Mouse (Mus musculus) cortical plate, adult 2 months (tissue): ENCODE data around the gene Fanca. TPM values are rescaled to one million over a fixed set of nuclear protein-coding genes. Genes with fewer than 3 reads are reported as not detected.
"Not testable (repeated sequence)": the region's sequence is repeated elsewhere in the genome, so short reads cannot be mapped to it uniquely, and the experiment has no call there.

Experiments
- H3K27ac ChIP-seq: fragments of 200-500 bp; 2 replicates; pipeline ENCODE4 v1.5.1; 2012; ENCODE audit warnings: low read length, control low read depth, inconsistent platforms; ENCODE audit not compliant: insufficient read depth
- H3K4me1 ChIP-seq: fragments of 200-500 bp; 2 replicates; pipeline ENCODE4 v1.6.1; 2011; ENCODE audit warnings: low read length; ENCODE audit not compliant: control insufficient read depth, insufficient read depth
- H3K4me3 ChIP-seq: fragments of 200-500 bp; 2 replicates; pipeline ENCODE4 v1.5.1; 2011; ENCODE audit warnings: mild to moderate bottlenecking, low read length, control low read depth; ENCODE audit not compliant: insufficient read depth
- CTCF ChIP-seq: fragments of 200-500 bp; IDR thresholded peaks from 2 replicates; pipeline ENCODE4 v1.5.1; 2011; ENCODE audit warnings: mild to moderate bottlenecking, control low read depth, low read length; ENCODE audit not compliant: insufficient read depth; ENCODE audit errors: extremely low read depth
- POLR2A ChIP-seq: fragments of 200-500 bp; IDR thresholded peaks from 2 replicates; pipeline ENCODE4 v1.6.1; 2011; ENCODE audit warnings: mild to moderate bottlenecking, low read length, control low read depth; ENCODE audit not compliant: insufficient read depth; ENCODE audit errors: extremely low read depth
- polyA plus RNA-seq: library from polyadenylated mRNA; depleted of rRNA; stranded (reverse); fragments of >200 nt; gene quantifications from 2 replicates; pipeline ENCODE4 v1.2.3, GENCODE M21; 2012

Fanca gene
- polyA plus RNA-seq, 1 experiment = 3.9 TPM

GRCm38 (mm10) chr8:123308738-123309137 lies 9.6 kb downstream of the Fanca start:
- TF ChIP-seq POLR2A = no peak
- no peak for TF ChIP-seq CTCF
- H3K4me3 ChIP-seq = no peak overlapping the region
- no peaks in the 10 kb centered on the region for H3K4me1 ChIP-seq
- H3K27ac ChIP-seq = no peak overlapping the region

DNA sequence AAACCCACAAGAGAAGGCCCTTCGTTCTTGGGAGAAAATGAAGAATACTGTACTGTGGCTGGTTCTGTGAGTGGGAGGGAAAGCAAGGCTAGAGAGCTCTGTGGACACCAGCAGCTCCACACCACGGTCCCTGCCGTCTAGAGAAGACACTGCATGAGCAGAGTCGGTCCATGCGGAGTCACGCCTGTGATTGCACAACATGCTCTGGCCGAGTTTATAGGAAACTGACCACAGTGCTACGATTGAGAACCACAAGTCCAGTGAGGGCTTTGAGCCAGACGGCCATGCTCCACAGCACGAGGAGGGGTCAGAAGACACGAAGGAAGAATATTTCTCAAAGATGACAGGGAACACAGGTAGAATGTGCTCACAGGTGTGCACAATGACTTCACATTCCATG lies 20.1 kb downstream of the Fanca start:
- Histone ChIP-seq H3K27ac (no peak overlapping the region), H3K4me3 (no peak overlapping the region), H3K4me1 (no peaks in the 10 kb centered on the region)
- TF ChIP-seq CTCF (no peak), POLR2A (no peak)

DNA sequence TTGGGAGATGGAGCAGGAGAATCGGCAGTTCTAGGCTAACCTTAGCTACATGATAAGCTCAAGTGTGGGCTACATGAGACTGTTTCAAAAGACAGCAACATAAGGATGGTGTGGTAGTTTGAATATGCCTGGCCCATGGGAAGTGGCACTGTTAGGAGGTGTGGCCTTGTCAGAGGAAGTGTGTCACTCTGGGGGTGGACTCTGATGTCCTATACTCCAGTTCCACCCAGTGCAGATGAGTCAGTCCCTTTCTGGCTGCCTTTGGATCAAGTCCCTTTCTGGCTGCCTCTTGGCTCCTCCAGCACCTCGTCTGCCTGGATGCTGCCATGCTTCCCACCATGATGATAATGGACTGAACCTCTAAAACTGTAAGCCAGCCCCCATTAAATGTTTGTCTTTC lies 25.6 kb downstream of the Fanca start:
- no peak for TF ChIP-seq POLR2A
- TF ChIP-seq CTCF = no peak
- no peak overlapping the region for H3K27ac ChIP-seq
- no peaks in the 10 kb centered on the region for H3K4me1 ChIP-seq
- no peak overlapping the region for H3K4me3 ChIP-seq

DNA sequence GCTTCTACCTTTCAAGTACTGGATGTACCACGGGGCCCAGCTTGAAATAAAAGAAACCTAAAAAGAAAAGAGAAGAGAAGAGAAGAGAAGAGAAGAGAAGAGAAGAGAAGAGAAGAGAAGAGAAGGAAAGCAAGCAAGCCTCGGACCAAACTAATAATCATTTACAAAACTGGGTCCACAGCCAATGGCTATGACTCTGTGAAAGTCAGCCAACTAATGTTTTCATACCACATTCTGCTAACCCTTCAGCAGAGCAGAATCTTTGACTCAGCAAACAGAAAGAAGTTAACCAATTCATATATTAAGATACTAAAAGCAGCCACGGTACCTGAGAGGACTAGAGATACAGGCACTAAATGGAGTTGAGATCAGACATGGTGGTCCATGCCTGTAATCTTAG lies 26.1 kb downstream of the Fanca start:
- Histone ChIP-seq H3K4me3 (no peak overlapping the region), H3K4me1 (no peaks in the 10 kb centered on the region), H3K27ac (no peak overlapping the region)
- TF ChIP-seq CTCF = no peak
- no peak for TF ChIP-seq POLR2A

- Histone ChIP-seq H3K4me3 (no peak overlapping the region), H3K27ac (no peak overlapping the region), H3K4me1 (no peaks in the 10 kb centered on the region)
- no peak for TF ChIP-seq POLR2A
- no peak for TF ChIP-seq CTCF
Measured at GRCm38 (mm10) chr8:123291716-123292115, 26.7 kb downstream of the Fanca start.

- TF ChIP-seq CTCF = no peak
- no peak for TF ChIP-seq POLR2A
- no peak overlapping the region for H3K4me3 ChIP-seq
- no peaks in the 10 kb centered on the region for H3K4me1 ChIP-seq
- no peak overlapping the region for H3K27ac ChIP-seq
Measured at GRCm38 (mm10) chr8:123290679-123291078, 27.7 kb downstream of the Fanca start.

- H3K4me1 ChIP-seq = no peaks in the 10 kb centered on the region
- no peak for TF ChIP-seq POLR2A
- TF ChIP-seq CTCF = peak; percentile 43
- H3K27ac ChIP-seq = no peak overlapping the region
- no peak overlapping the region for H3K4me3 ChIP-seq
Measured at GRCm38 (mm10) chr8:123290166-123290565, 28.2 kb downstream of the Fanca start.

- Histone ChIP-seq H3K4me3 (no peak overlapping the region), H3K27ac (no peak overlapping the region), H3K4me1 (no peaks in the 10 kb centered on the region)
- TF ChIP-seq CTCF = no peak
- no peak for TF ChIP-seq POLR2A
Measured at GRCm38 (mm10) chr8:123287362-123287761, 31.0 kb downstream of the Fanca start.

GRCm38 (mm10) chr8:123284493-123284892 lies 33.9 kb downstream of the Fanca start:
- H3K4me3 ChIP-seq = no peak overlapping the region
- no peak for TF ChIP-seq CTCF
- TF ChIP-seq POLR2A = no peak
- H3K4me1 ChIP-seq = no peaks in the 10 kb centered on the region
- H3K27ac ChIP-seq = no peak overlapping the region

- Histone ChIP-seq H3K4me3 (no peak overlapping the region), H3K4me1 (no peaks in the 10 kb centered on the region), H3K27ac (no peak overlapping the region)
- TF ChIP-seq CTCF = no peak
- TF ChIP-seq POLR2A = no peak
Measured at GRCm38 (mm10) chr8:123283991-123284390, 34.4 kb downstream of the Fanca start.

DNA sequence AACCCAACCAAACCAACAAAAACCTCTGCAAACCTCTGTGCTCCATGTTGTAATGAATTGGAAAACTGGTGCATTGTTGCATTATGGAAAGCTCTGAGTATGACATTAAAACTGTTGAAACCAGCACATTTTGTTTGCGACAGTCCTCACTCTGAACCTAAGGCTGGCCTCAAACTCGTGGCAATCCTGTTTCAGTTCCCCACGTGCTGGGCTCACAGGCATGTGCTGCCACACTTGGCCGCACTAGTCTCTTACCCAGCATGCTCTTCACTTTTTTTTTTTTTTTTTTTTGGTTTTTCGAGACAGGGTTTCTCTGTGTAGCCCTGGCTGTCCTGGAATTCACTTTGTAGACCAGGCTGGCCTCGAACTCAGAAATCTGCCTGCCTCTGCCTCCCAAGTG lies 35.4 kb downstream of the Fanca start:
- not testable (repeated sequence) for H3K4me1 ChIP-seq, H3K27ac ChIP-seq, H3K4me3 ChIP-seq
